Mouse (Mus musculus): ENCODE measurements at regions not wholly inside any gene's neighbourhood (a gene's known extent, or its start where the extent isn't known, plus 50 kb on each side); places are given as distances from the start of the nearest gene placed in this dataset.

DNA sequence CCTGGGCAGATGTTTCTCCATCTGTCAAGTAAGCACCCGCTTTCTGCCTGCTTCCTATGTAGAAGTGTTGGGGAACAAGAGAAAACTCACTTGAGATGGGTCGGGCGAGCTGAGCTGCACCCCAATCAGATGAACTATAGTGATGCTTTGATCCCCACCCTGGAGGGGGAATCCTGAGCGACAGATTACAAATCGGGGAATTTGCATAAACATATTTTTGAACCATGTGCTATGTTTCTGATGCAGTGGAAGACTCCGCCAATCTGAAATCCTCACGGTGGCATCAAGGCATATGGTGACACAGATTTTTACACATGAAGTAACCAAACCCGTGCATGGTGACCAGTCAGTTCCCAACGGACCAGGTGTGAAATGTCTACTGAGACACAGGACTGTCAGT, 231.4 kb upstream of the Chd6 start:
- TF ChIP-seq CTCF (IDR thresholded peaks at IDR 0.05; ENCODE audit: extremely low read depth, insufficient read depth, insufficient read length, insufficient replicate concordance) (no peak), POLR2A (IDR thresholded peaks at IDR 0.05; ENCODE audit: low read depth, low read length) (no peak)
